Mouse (Mus musculus) lung, postnatal 0 days (tissue): ENCODE data around the gene Ifi35.
"Not testable (repeated sequence)": the region's sequence is repeated elsewhere in the genome, so short reads cannot be mapped to it uniquely, and the experiment has no call there.

Experiments used
- CTCF ChIP-seq: IDR thresholded peaks from 2 replicates; pipeline ENCODE4 v1.5.1; 2016; ENCODE audit warnings: antibody characterized with exemption, mild to moderate bottlenecking
- EP300 ChIP-seq: IDR thresholded peaks from 2 replicates; pipeline ENCODE4 v1.6.1; 2016; ENCODE audit warnings: antibody characterized with exemption, mild to moderate bottlenecking, control low read depth

DNA sequence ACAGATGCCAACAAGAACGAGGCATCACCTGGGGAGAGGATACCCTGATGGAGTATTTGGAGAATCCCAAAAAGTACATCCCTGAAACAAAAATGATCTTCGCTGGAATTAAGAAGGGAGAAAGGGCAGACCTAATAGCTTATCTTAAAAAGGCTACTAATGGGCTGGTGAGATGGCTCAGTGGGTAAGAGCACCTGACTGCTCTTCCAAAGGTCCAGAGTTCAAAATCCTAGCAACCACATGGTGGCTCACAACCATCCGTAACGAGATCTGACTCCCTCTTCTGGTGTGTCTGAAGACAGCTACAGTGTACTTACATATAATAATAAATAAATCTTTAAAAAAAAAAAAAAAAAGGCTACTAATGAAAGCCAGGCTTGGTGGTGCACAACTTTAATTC is 28.2 kb downstream of the Ifi35 start:
- TF ChIP-seq CTCF, EP300: not testable (repeated sequence)
